Mouse (Mus musculus): ENCODE results near the gene Tmem86a.

GRCm38 (mm10) chr7:47053287-47053686, 2.9 kb downstream of the Tmem86a start:
- TF ChIP-seq CTCF (IDR thresholded peaks at IDR 0.05; ENCODE audit: control insufficient read depth, insufficient read depth, insufficient replicate concordance, low read depth, low read length) = no peak
- TF ChIP-seq POLR2A (IDR thresholded peaks at IDR 0.05; ENCODE audit: control insufficient read depth, low read depth, low read length) = no peak
